Mouse (Mus musculus) left cerebral cortex, postnatal 25 days (tissue): ENCODE measurements around the gene Klhdc8b. TPM values are rescaled to one million over a fixed set of nuclear protein-coding genes. Genes with fewer than 3 reads are reported as not detected.

Source experiments
- DNase-seq, 2 experiments: peaks; one replicate each; pipeline ENCODE4 v3.0.0; 2022; ENCODE audit warnings: low spot score in 2 of 2, mixed read lengths in 1 of 2
- intact Hi-C: fragments of 180-260 bp; cut with DNase I; formaldehyde crosslinking; loops from one replicate; pipeline ENCODE4 v1.15.1; 2025
- total RNA-seq, 2 experiments: library from RNA; stranded (reverse); gene quantifications; 2 replicates each; pipeline ENCODE4 v1.2.3; 2021

Gene Klhdc8b
- total RNA-seq, 2 experiments from 2014 or later = 30.3 to 36.7 TPM

- peak; percentile 72 to 81 for DNase-seq
- intact Hi-C loops = loop anchor here (2.0 kb wide), 1 partner anchor 51 kb away; no protein-coding TSS in a partner anchor
Measured at GRCm38 (mm10) chr9:108401186-108401960, 60.0 kb downstream of the Klhdc8b start.

- no peak for DNase-seq
- intact Hi-C loops = no loop called here
Measured at GRCm38 (mm10) chr9:108398324-108398723, 63.1 kb downstream of the Klhdc8b start.

Other genes with a start within 250 kb of the Klhdc8b start
- gene Dag1, start 197.6 kb downstream of the Klhdc8b start, total RNA-seq = 10 to 100 TPM; 94.7 to 97.9 TPM
- gene Nicn1, start 171.2 kb downstream of the Klhdc8b start, total RNA-seq = 100 to 1,000 TPM; 113 to 121 TPM
- gene Amt, start 164.7 kb downstream of the Klhdc8b start, total RNA-seq = 10 to 100 TPM; 31.1 to 35.0 TPM
- 100 to 1,000 TPM; 165 to 175 TPM for gene Rhoa, start 155.5 kb downstream of the Klhdc8b start, total RNA-seq
- gene Tcta, start 155.4 kb downstream of the Klhdc8b start, total RNA-seq = 10 to 100 TPM; 33.2 to 34.6 TPM
- gene Gpx1, start 122.7 kb downstream of the Klhdc8b start, total RNA-seq = 100 to 1,000 TPM; 104 to 106 TPM
- gene Usp4, start 113.7 kb downstream of the Klhdc8b start, total RNA-seq = 100 to 1,000 TPM; 117 TPM
- 1 to 10 TPM; 2.4 to 3.0 TPM for gene 1700102P08Rik, start 68.8 kb downstream of the Klhdc8b start, total RNA-seq
- under 1 TPM; 0.32 TPM for gene Ccdc36, start 33.1 kb downstream of the Klhdc8b start, total RNA-seq
- gene BC048562, start 25.1 kb downstream of the Klhdc8b start, total RNA-seq = not detected
- 10 to 100 TPM; 40.3 to 42.2 TPM for gene Ccdc71, start 1.1 kb downstream of the Klhdc8b start, total RNA-seq
- 10 to 100 TPM; 30.6 to 31.9 TPM for gene Lamb2, start 18.2 kb upstream of the Klhdc8b start, total RNA-seq
- gene Usp19, start 29.0 kb upstream of the Klhdc8b start, total RNA-seq = 100 to 1,000 TPM; 143 to 147 TPM
- gene Qars, start 46.1 kb upstream of the Klhdc8b start, total RNA-seq = 10 to 100 TPM; 75.3 to 84.4 TPM
- 100 to 1,000 TPM; 136 to 141 TPM for gene Qrich1, start 55.2 kb upstream of the Klhdc8b start, total RNA-seq
- gene Impdh2, start 98.7 kb upstream of the Klhdc8b start, total RNA-seq = 10 to 100 TPM; 55.3 to 55.4 TPM
- gene Ndufaf3, start 105.9 kb upstream of the Klhdc8b start, total RNA-seq = 10 to 100 TPM; 53.1 to 58.2 TPM
- gene Dalrd3, start 108.3 kb upstream of the Klhdc8b start, total RNA-seq = 10 to 100 TPM; 83.8 to 85.2 TPM
- gene Wdr6, start 117.2 kb upstream of the Klhdc8b start, total RNA-seq = 100 to 1,000 TPM; 112 to 126 TPM
- 10 to 100 TPM; 77.2 to 82.9 TPM for gene P4htm, start 136.1 kb upstream of the Klhdc8b start, total RNA-seq
- 10 to 100 TPM; 48.3 to 50.9 TPM for gene Arih2, start 187.8 kb upstream of the Klhdc8b start, total RNA-seq
- 10 to 100 TPM; 12.6 to 14.4 TPM for gene Slc25a20, start 200.5 kb upstream of the Klhdc8b start, total RNA-seq
- gene Prkar2a, start 227.7 kb upstream of the Klhdc8b start, total RNA-seq = 10 to 100 TPM; 45.5 to 49.1 TPM